Mouse (Mus musculus) C2C12 (cell line): ENCODE results near the gene Slc25a35. TPM values are rescaled to one million over a fixed set of nuclear protein-coding genes. Genes with fewer than 3 reads are reported as not detected.
"Not testable (repeated sequence)": the region's sequence is repeated elsewhere in the genome, so short reads cannot be mapped to it uniquely, and the experiment has no call there.

Experiments
- H3K27me3 ChIP-seq: one replicate; pipeline ENCODE4 v1.6.1; 2011; ENCODE audit not compliant: control insufficient read depth, insufficient read depth, insufficient read length
- H3K36me3 ChIP-seq: one replicate; pipeline ENCODE4 v1.6.1; 2011; ENCODE audit not compliant: control insufficient read depth, insufficient read depth
- H3K4me3 ChIP-seq: one replicate; pipeline ENCODE4 v1.5.1; 2011; ENCODE audit warnings: mild to moderate bottlenecking, control low read depth; ENCODE audit not compliant: poor library complexity, insufficient read depth, severe bottlenecking
- H3K79me2 ChIP-seq: one replicate; pipeline ENCODE4 v1.6.1; 2011; ENCODE audit not compliant: control insufficient read depth, insufficient read depth
- H3K79me3 ChIP-seq: one replicate; pipeline ENCODE4 v1.6.1; 2011; ENCODE audit warnings: low read depth, control low read depth
- H3ac ChIP-seq: one replicate; pipeline ENCODE3; 2011; ENCODE audit warnings: low read depth; ENCODE audit not compliant: control insufficient read depth, insufficient read length
- CEBPB ChIP-seq: IDR thresholded peaks from one replicate; pipeline ENCODE4 v1.6.1; 2011; ENCODE audit warnings: low read depth, mild to moderate bottlenecking, control low read depth, moderate library complexity
- CTCF ChIP-seq: IDR thresholded peaks from one replicate; pipeline ENCODE4 v1.5.1; 2011; ENCODE audit not compliant: control insufficient read depth, insufficient read depth, insufficient read length
- FOSL1 ChIP-seq: IDR thresholded peaks from one replicate; pipeline ENCODE4 v1.8.0; 2011; ENCODE audit warnings: mild to moderate bottlenecking, low read length; ENCODE audit not compliant: poor library complexity, insufficient read depth, severe bottlenecking
- MAX ChIP-seq: IDR thresholded peaks from one replicate; pipeline ENCODE4 v1.6.1; 2011; ENCODE audit warnings: mild to moderate bottlenecking, control low read depth
- MYOD1 ChIP-seq: IDR thresholded peaks from one replicate; pipeline ENCODE4 v1.6.1; 2011; ENCODE audit warnings: low read depth; ENCODE audit not compliant: control insufficient read depth, insufficient read length
- MYOG ChIP-seq: IDR thresholded peaks from one replicate; pipeline ENCODE4 v1.6.1; 2011; ENCODE audit not compliant: control insufficient read depth, insufficient read length; ENCODE audit errors: extremely low read depth
- USF1 ChIP-seq: IDR thresholded peaks from one replicate; pipeline ENCODE4 v1.6.1; 2011; ENCODE audit warnings: low read depth, mild to moderate bottlenecking, control low read depth, moderate library complexity
- polyA plus RNA-seq: library from polyadenylated mRNA; unstranded; fragments of >200 nt; fragmentation: generic; extraction: Trizol; gene quantifications from one replicate; pipeline ENCODE4 v1.2.1, GENCODE M21; 2012; ENCODE audit warnings: missing spikeins

Gene Slc25a35
- polyA plus RNA-seq, 1 experiment = 0.88 TPM

GRCm38 (mm10) chr11:68993122-68993521 is 25.2 kb downstream of the Slc25a35 start:
- Histone ChIP-seq H3K4me3 (no peak overlapping the region), H3K79me2 (no peaks in the 10 kb centered on the region), H3K79me3 (no peaks in the 10 kb centered on the region), H3ac (no peak overlapping the region), H3K36me3 (peaks cover 94% of the 10 kb centered on the region), H3K27me3 (no peaks in the 10 kb centered on the region)
- TF ChIP-seq CEBPB (no peak), USF1 (no peak), MYOD1 (no peak), MYOG (no peak), FOSL1 (no peak), CTCF (no peak), MAX (no peak)

GRCm38 (mm10) chr11:68994377-68994776 is 26.4 kb downstream of the Slc25a35 start:
- Histone ChIP-seq H3K27me3 (no peaks in the 10 kb centered on the region), H3K4me3 (no peak overlapping the region), H3ac (no peak overlapping the region), H3K79me3 (no peaks in the 10 kb centered on the region), H3K79me2 (no peaks in the 10 kb centered on the region), H3K36me3 (peaks cover 95% of the 10 kb centered on the region)
- TF ChIP-seq CEBPB = no peak
- no peak for TF ChIP-seq CTCF
- TF ChIP-seq FOSL1 = no peak
- TF ChIP-seq MAX = no peak
- TF ChIP-seq USF1 = no peak
- no peak for TF ChIP-seq MYOG
- TF ChIP-seq MYOD1 = no peak

- Histone ChIP-seq H3K79me3 (no peaks in the 10 kb centered on the region), H3K4me3 (no peak overlapping the region), H3ac (no peak overlapping the region), H3K27me3 (no peaks in the 10 kb centered on the region), H3K36me3 (peaks cover 96% of the 10 kb centered on the region), H3K79me2 (no peaks in the 10 kb centered on the region)
- TF ChIP-seq MAX = no peak
- no peak for TF ChIP-seq MYOG
- TF ChIP-seq MYOD1 = no peak
- no peak for TF ChIP-seq FOSL1
- TF ChIP-seq USF1 = no peak
- no peak for TF ChIP-seq CEBPB
- no peak for TF ChIP-seq CTCF
These were observed 29.1 kb downstream of the Slc25a35 start for GRCm38 (mm10) chr11:68997080-68997479.

- H3ac ChIP-seq, H3K27me3 ChIP-seq, H3K4me3 ChIP-seq: not testable (repeated sequence)
- Histone ChIP-seq H3K36me3 (peaks cover 84% of the 10 kb centered on the region), H3K79me2 (peaks cover 52% of the 10 kb centered on the region), H3K79me3 (peaks cover 33% of the 10 kb centered on the region)
These were observed 34.9 kb downstream of the Slc25a35 start for GRCm38 (mm10) chr11:69002782-69003181.

DNA sequence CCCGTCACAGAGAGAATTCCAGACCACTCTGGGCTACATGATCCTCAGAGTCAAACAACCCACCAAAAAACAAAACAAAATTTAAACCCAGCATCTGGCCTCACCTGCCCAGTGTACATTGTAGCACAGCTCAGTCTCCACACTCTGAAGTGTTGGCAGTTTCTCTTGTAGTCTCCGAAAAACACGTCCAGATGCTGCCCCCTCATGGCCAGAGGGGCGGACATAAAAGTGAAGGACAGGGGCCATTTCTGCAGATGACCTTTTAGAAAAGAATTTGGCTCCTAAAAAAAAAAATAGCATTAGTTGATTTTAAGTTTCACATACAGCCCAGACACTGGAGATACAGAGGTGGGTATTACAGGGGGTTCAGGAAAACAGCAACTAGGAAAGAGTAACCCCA is 35.7 kb downstream of the Slc25a35 start:
- no peak for TF ChIP-seq MYOD1
- no peak for TF ChIP-seq MYOG
- Histone ChIP-seq H3K79me2 (peaks cover 58% of the 10 kb centered on the region), H3K79me3 (peaks cover 37% of the 10 kb centered on the region), H3K4me3 (no peak overlapping the region), H3K36me3 (peaks cover 76% of the 10 kb centered on the region), H3K27me3 (no peaks in the 10 kb centered on the region), H3ac (no peak overlapping the region)

DNA sequence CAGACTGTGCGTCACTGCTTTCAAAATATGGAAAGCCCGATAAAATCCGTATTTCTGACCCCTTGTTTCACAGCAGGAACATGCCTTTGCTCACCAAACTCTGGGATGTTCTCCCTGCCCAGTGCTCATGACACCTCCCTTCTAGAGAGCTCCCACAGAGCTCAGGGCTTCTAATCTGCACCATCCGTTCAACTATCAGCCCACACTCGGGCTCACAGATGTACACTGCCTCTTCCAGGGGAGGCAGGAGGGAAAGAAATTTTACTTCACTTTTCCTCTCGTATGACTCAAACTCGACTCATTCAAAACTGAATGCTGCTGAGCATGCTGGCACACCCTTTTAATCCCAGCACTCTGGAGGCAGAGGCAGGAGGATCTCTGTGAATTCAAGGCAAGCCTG is 37.3 kb downstream of the Slc25a35 start:
- TF ChIP-seq FOSL1 = no peak
- TF ChIP-seq MYOD1 = no peak
- no peak for TF ChIP-seq CEBPB
- TF ChIP-seq MAX = no peak
- no peak for TF ChIP-seq MYOG
- TF ChIP-seq USF1 = no peak
- no peak for TF ChIP-seq CTCF
- Histone ChIP-seq H3K4me3 (no peak overlapping the region), H3K36me3 (peaks cover 60% of the 10 kb centered on the region)

GRCm38 (mm10) chr11:69006575-69006974 is 38.6 kb downstream of the Slc25a35 start:
- H3K79me2 ChIP-seq = peaks cover 58% of the 10 kb centered on the region
- H3K36me3 ChIP-seq = peaks cover 46% of the 10 kb centered on the region
- not testable (repeated sequence) for H3K27me3 ChIP-seq, H3K4me3 ChIP-seq, H3ac ChIP-seq
- peaks cover 37% of the 10 kb centered on the region for H3K79me3 ChIP-seq

More for the DNA sequence above, 37.3 kb downstream of the Slc25a35 start:
- peaks cover 58% of the 10 kb centered on the region for H3K79me2 ChIP-seq
- H3K27me3 ChIP-seq = no peaks in the 10 kb centered on the region
- peaks cover 37% of the 10 kb centered on the region for H3K79me3 ChIP-seq
- no peak overlapping the region for H3ac ChIP-seq
